Mouse (Mus musculus): Measurements from ENCODE around the gene Kiz. TPM values are rescaled to one million over a fixed set of nuclear protein-coding genes. Genes with fewer than 3 reads are reported as not detected.

Kiz gene
- total and polyA plus RNA-seq, 2 experiments from 2014 or later = 14.2 to 18.0 TPM

- no peaks in the 10 kb centered on the region for H3K27me3 ChIP-seq (ENCODE audit: insufficient read depth, low read length)
- peak overlapping the region; percentile 93 for H3K9ac ChIP-seq (replicated peaks; ENCODE audit: low read length, poor library complexity, severe bottlenecking)
- peak overlapping the region; percentile 95 for H3K27ac ChIP-seq (ENCODE audit: low read depth, low read length)
- H3K36me3 ChIP-seq (ENCODE audit: insufficient read depth, low read length) = no peaks in the 10 kb centered on the region
- DNase-seq (ENCODE audit: low spot score) (no peak), ATAC-seq (ENCODE audit: low FRiP score) (peak; percentile 6; the same call in 1 of the 2 replicates)
- H3K4me3 ChIP-seq (ENCODE audit: low read depth, low read length) = peak overlapping the region; percentile 98
- peaks cover 8% of the 10 kb centered on the region; the same call in 1 of the 2 replicates for H3K4me1 ChIP-seq (ENCODE audit: insufficient read depth, low read length)
- no peak for TF ChIP-seq CTCF (IDR thresholded peaks at IDR 0.05)
- no peaks in the 10 kb centered on the region for H3K9me3 ChIP-seq (ENCODE audit: low read length)
- peak overlapping the region; percentile 67 for H3K4me2 ChIP-seq (ENCODE audit: low read depth, low read length, poor library complexity, severe bottlenecking)
- WGBS = 41% methylated on average over 7 of the region's 7 CpGs
Observed at GRCm38 (mm10) chr2:147012141-147012622, 156.5 kb downstream of the Kiz start.

- peak; percentile 98 for ATAC-seq (ENCODE audit: low FRiP score)
- no peaks in the 10 kb centered on the region for H3K36me3 ChIP-seq (ENCODE audit: insufficient read depth, low read length)
- WGBS = under 1% methylated on average over 37 of the region's 37 CpGs
- H3K4me3 ChIP-seq (ENCODE audit: low read depth, low read length) = peak within 1 kb of the TSS; percentile 98
- no peaks in the 10 kb centered on the region for H3K9me3 ChIP-seq (ENCODE audit: low read length)
- peak within 1 kb of the TSS; percentile 95 for H3K27ac ChIP-seq (ENCODE audit: low read depth, low read length)
- peak; percentile 97 for DNase-seq (ENCODE audit: low spot score)
- no peaks in the 10 kb centered on the region for H3K27me3 ChIP-seq (ENCODE audit: insufficient read depth, low read length)
- peak within 1 kb of the TSS; percentile 93 for H3K9ac ChIP-seq (replicated peaks; ENCODE audit: low read length, poor library complexity, severe bottlenecking)
- peaks cover 8% of the 10 kb centered on the region; the same call in 1 of the 2 replicates for H3K4me1 ChIP-seq (ENCODE audit: insufficient read depth, low read length)
- TF ChIP-seq CTCF (IDR thresholded peaks at IDR 0.05) = no peak
- H3K4me2 ChIP-seq (ENCODE audit: low read depth, low read length, poor library complexity, severe bottlenecking) = peak within 1 kb of the TSS; percentile 67
Observed at GRCm38 (mm10) chr2:147012623-147013184, 157.0 kb downstream of the Kiz start, which contains the start of gene Xrn2. TSS of gene Xrn2 (plus strand) at chr2:147012996.

GRCm38 (mm10) chr2:147013194-147013969 is 157.7 kb downstream of the Kiz start:
- DNase-seq (ENCODE audit: low spot score) = peak; percentile 88
- H3K9ac ChIP-seq (replicated peaks; ENCODE audit: low read length, poor library complexity, severe bottlenecking) = peak overlapping the region; percentile 93
- peak overlapping the region; percentile 67 for H3K4me2 ChIP-seq (ENCODE audit: low read depth, low read length, poor library complexity, severe bottlenecking)
- ATAC-seq (ENCODE audit: low FRiP score) = peak; percentile 93
- peaks cover 8% of the 10 kb centered on the region; the same call in 1 of the 2 replicates for H3K4me1 ChIP-seq (ENCODE audit: insufficient read depth, low read length)
- no peaks in the 10 kb centered on the region for H3K27me3 ChIP-seq (ENCODE audit: insufficient read depth, low read length)
- WGBS = under 1% methylated on average over 57 of the region's 59 CpGs
- 0 out of 2 replicates have a peak, but pooled peaks have one; percentile 18 for TF ChIP-seq CTCF (IDR thresholded peaks at IDR 0.05)
- peak overlapping the region; percentile 98 for H3K4me3 ChIP-seq (ENCODE audit: low read depth, low read length)
- peak overlapping the region; percentile 95 for H3K27ac ChIP-seq (ENCODE audit: low read depth, low read length)
- no peaks in the 10 kb centered on the region for H3K36me3 ChIP-seq (ENCODE audit: insufficient read depth, low read length)
- H3K9me3 ChIP-seq (ENCODE audit: low read length) = no peaks in the 10 kb centered on the region

DNA sequence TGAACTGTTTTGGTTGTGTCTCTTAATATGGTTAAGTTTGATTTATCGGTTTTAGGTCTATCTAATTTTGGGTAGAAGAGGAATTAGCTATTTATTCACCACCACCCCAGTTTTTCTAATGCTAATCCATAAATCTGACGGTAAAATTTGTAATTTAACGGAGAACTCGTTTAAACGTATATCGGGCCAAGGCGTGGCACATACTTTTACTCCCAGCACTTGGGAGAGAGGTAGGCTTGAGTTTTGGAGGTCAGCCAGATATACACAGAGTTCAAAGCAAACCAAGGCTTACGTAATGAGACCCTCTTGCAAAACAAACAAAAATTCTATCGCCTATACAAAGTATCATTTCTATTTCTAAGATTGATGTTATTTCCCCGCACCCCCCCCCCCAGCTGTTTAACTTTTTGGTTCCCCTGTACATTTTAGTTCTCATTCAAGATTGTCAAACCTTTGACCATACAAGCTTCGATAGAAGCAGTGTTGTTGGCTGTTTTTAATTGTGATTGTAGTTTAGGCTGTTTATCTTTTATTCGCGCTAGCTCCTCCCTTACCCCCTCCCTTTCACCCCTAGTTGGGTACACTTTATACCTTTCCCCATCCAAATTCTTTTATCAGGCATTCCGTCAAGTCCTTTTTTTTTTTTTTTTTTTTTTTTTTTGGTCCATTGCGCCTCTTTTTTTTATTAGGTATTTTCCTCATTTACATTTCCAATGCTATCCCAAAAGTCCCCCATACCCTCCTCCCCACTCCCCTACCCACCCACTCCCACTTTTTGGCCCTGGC is 158.6 kb downstream of the Kiz start:
- Histone ChIP-seq H3K4me3 (ENCODE audit: low read depth, low read length) (peak overlapping the region; percentile 98), H3K27ac (ENCODE audit: low read depth, low read length) (no peak overlapping the region), H3K9ac (replicated peaks; ENCODE audit: low read length, poor library complexity, severe bottlenecking) (peak overlapping the region; percentile 93), H3K4me2 (ENCODE audit: low read depth, low read length, poor library complexity, severe bottlenecking) (peak overlapping the region; percentile 67), H3K27me3 (ENCODE audit: insufficient read depth, low read length) (no peaks in the 10 kb centered on the region), H3K4me1 (ENCODE audit: insufficient read depth, low read length) (peaks cover 8% of the 10 kb centered on the region; the same call in 1 of the 2 replicates), H3K36me3 (ENCODE audit: insufficient read depth, low read length) (no peaks in the 10 kb centered on the region), H3K9me3 (ENCODE audit: low read length) (no peaks in the 10 kb centered on the region)
- ATAC-seq (ENCODE audit: low FRiP score) = no peak
- TF ChIP-seq CTCF (IDR thresholded peaks at IDR 0.05) = no peak
- no peak for DNase-seq (ENCODE audit: low spot score)
- WGBS = 29% methylated on average over 15 of the region's 15 CpGs

Other genes with a start within 250 kb of the Kiz start
- 55.6 and 63.2 TPM in 2 replicates for gene Xrn2, start 157.1 kb downstream of the Kiz start, total RNA-seq (2014; rRNA removed)
- gene Xrn2, start 157.1 kb downstream of the Kiz start, polyA plus RNA-seq (2015; fragmentation: Nextera tagmentation; extraction: Ambion mirVana) = 61.5 and 67.0 TPM in 2 replicates
- 1.2 and 1.5 TPM in 2 replicates for gene Nkx2-4, start 229.6 kb downstream of the Kiz start, total RNA-seq (2014; rRNA removed)
- 3.1 and 5.5 TPM in 2 replicates for gene Nkx2-4, start 229.6 kb downstream of the Kiz start, polyA plus RNA-seq (2015; fragmentation: Nextera tagmentation; extraction: Ambion mirVana)